In genomic region chr3:40652941-40653352, GRCm38 (mm10) we compare ENCODE assay signal across 20 mouse cellular contexts. TPM values are rescaled to one million over a fixed set of nuclear protein-coding genes. Genes with fewer than 3 reads are reported as not detected.
DNase-seq lines count a peak whose midpoint lies in the region; ATAC-seq and TF ChIP-seq lines count a peak whose summit lies in the region.
"Had no signal": no experiment of that assay in that cellular context is flagged by ENCODE, and none has a peak within 500 bp of the region (broad histone marks: within the 10 kb centered on the region; RNA-seq: fewer than 3 reads in every experiment).

No protein-coding gene starts in this region.

- intact Hi-C loops in heart, postnatal 10 days (cut with DNase I), result no loop called here

- ATAC-seq in heart, postnatal 0 days (ENCODE audit: insufficient read depth, low read depth), result peak; percentile 41; the same call in 1 of the 2 replicates
- ATAC-seq: forebrain, embryonic 15.5 days; lung, postnatal 0 days; midbrain, embryonic 16.5 days; Patski had no signal

- H3K4me1 ChIP-seq in heart, postnatal 0 days (ENCODE audit: control insufficient read depth, insufficient read depth), result peaks cover 7% of the 10 kb centered on the region; the same call in 1 of the 2 replicates
- H3K4me1 ChIP-seq in megakaryocyte, embryonic 14.5 days, result peaks cover 11% of the 10 kb centered on the region
- H3K4me1 ChIP-seq: limb, embryonic 13.5 days had no signal

- no peak overlapping the region for H3K4me2 ChIP-seq in heart, postnatal 0 days (ENCODE audit: low read depth, low read length)
- H3K4me2 ChIP-seq: embryonic facial prominence, embryonic 15.5 days; forebrain, embryonic 15.5 days; limb, embryonic 13.5 days had no signal

- no peak overlapping the region for H3K27ac ChIP-seq in heart, postnatal 0 days (ENCODE audit: low read depth)
- H3K27ac ChIP-seq: embryonic facial prominence, embryonic 15.5 days; forebrain, embryonic 15.5 days; limb, embryonic 13.5 days had no signal

- 0 out of 2 replicates have a peak, but pooled peaks cover 4% of the 10 kb centered on the region for H3K36me3 ChIP-seq in heart, postnatal 0 days (replicated peaks; ENCODE audit: control insufficient read depth, insufficient read depth, low read length)
- peaks cover 10% of the 10 kb centered on the region for H3K36me3 ChIP-seq in megakaryocyte, embryonic 14.5 days (replicated peaks; ENCODE audit: low read length)
- H3K36me3 ChIP-seq: embryonic facial prominence, embryonic 15.5 days had no signal

- H3K9me3 ChIP-seq in heart, postnatal 0 days (replicated peaks; ENCODE audit: control insufficient read depth, low read length), result no peaks in the 10 kb centered on the region
- no peaks in the 10 kb centered on the region for H3K9me3 ChIP-seq in megakaryocyte, embryonic 14.5 days
- H3K9me3 ChIP-seq: embryonic facial prominence, embryonic 15.5 days; forebrain, embryonic 15.5 days; limb, embryonic 13.5 days had no signal

- TF ChIP-seq CTCF in heart, postnatal 0 days (IDR thresholded peaks at IDR 0.05; ENCODE audit: low read depth), result no peak

- DNase-seq in heart, postnatal 0 days (ENCODE audit: low spot score), result no peak
- no peak for DNase-seq in heart, postnatal 10 days
- peak; percentile 22 for DNase-seq in c-Kit-positive CD71-negative TER-119-negative erythroid progenitor cells, embryonic 14.5 days (ENCODE audit: low read depth)
- DNase-seq in thymus, postnatal 25 days, result peak; percentile 72
- no peak for DNase-seq in urinary bladder, adult 2 months (ENCODE audit: low spot score)
- DNase-seq in cerebellum, postnatal 25 days, result no peak
- no peak for DNase-seq in right cerebral cortex, postnatal 10 days (ENCODE audit: low spot score in 2 of 2)
- DNase-seq: adrenal gland, postnatal 10 days; B cell, adult 2 months; gastrocnemius, postnatal 25 days; heart, postnatal 14 days; kidney, postnatal 10 days; right cerebral cortex, postnatal 25 days had no signal

- H3K27me3 ChIP-seq in heart, postnatal 0 days (ENCODE audit: control insufficient read depth, insufficient read depth, low read length), result no peaks in the 10 kb centered on the region
- H3K27me3 ChIP-seq in megakaryocyte, embryonic 14.5 days (replicated peaks), result no peaks in the 10 kb centered on the region
- H3K27me3 ChIP-seq: embryonic facial prominence, embryonic 15.5 days; forebrain, embryonic 15.5 days; limb, embryonic 13.5 days; Patski had no signal

- no peak overlapping the region for H3K4me3 ChIP-seq in heart, postnatal 0 days (ENCODE audit: low read depth, low read length)
- H3K4me3 ChIP-seq in megakaryocyte, embryonic 14.5 days (replicated peaks), result peak overlapping the region; percentile 66
- H3K4me3 ChIP-seq: embryonic facial prominence, embryonic 15.5 days; forebrain, embryonic 15.5 days; limb, embryonic 13.5 days had no signal

- no peak for TF ChIP-seq EP300 in heart, postnatal 0 days (IDR thresholded peaks at IDR 0.05; ENCODE audit: low read depth)

- 44% methylated on average over 10 of the region's 10 CpGs for WGBS in heart, postnatal 0 days

- H3K9ac ChIP-seq in heart, postnatal 0 days (replicated peaks; ENCODE audit: low read depth, low read length), result no peak overlapping the region
- H3K9ac ChIP-seq: embryonic facial prominence, embryonic 15.5 days; forebrain, embryonic 15.5 days; limb, embryonic 13.5 days had no signal

RNA-seq across cellular contexts. Expression of gene Slc25a31, which starts 55.7 kb away (rescaled TPM):
- total RNA-seq in heart, postnatal 0 days (2014; rRNA removed; ENCODE audit: low replicate concordance), result 0.93 TPM in 1 of 2 replicates, not detected in the other
- polyA plus RNA-seq in heart, postnatal 0 days (2015; fragmentation: Nextera tagmentation; extraction: Ambion mirVana), result 0.73 and 0.86 TPM in 2 replicates
- total RNA-seq in heart, postnatal 10 days (2021), result under 1 TPM; 0.35 to 0.38 TPM
- not detected in 2 replicates for polyA plus RNA-seq in megakaryocyte, embryonic 14.5 days (2012; ENCODE audit: insufficient read depth, low replicate concordance)
- 0.07 and 0.11 TPM in 2 replicates for polyA plus RNA-seq in urinary bladder, adult 2 months (2012; rRNA removed)
- total RNA-seq: gastrocnemius, postnatal 25 days had no signal
- polyA plus RNA-seq: Patski had no signal

Comparison
In these comparisons a context has a peak if more than half of its experiments do, and no peak if none do; other contexts are left out.
1. DNase-seq: peak in c-Kit-positive CD71-negative TER-119-negative erythroid progenitor cells, embryonic 14.5 days (single experiment) and thymus, postnatal 25 days (single experiment); none in heart, postnatal 0 days (single experiment), heart, postnatal 10 days (0 of 2), urinary bladder, adult 2 months (single experiment), cerebellum, postnatal 25 days (0 of 2) and right cerebral cortex, postnatal 10 days (0 of 2).